Mouse (Mus musculus) adrenal gland, postnatal 14 days (tissue): ENCODE data around the gene Pygm. TPM values are rescaled to one million over a fixed set of nuclear protein-coding genes. Genes with fewer than 3 reads are reported as not detected.

Source experiments
- DNase-seq: peaks from one replicate; pipeline ENCODE4 v3.0.0; 2021; ENCODE audit warnings: mixed read lengths
- microRNA-seq, 2 experiments: library from miRNA; unstranded; fragments of <30 nt; microRNA quantifications; one replicate each; pipeline ENCODE4 v1.2.0; 2021
- total RNA-seq: library from RNA; stranded (reverse); gene quantifications from 2 replicates; pipeline ENCODE4 v1.2.3, GENCODE M21; 2021

Pygm gene
- total RNA-seq, 1 experiment from 2014 or later: 85.7 TPM

- DNase-seq: no peak
These were observed 61.7 kb downstream of the Pygm start for GRCm38 (mm10) chr19:6445761-6446423.

- DNase-seq: peak; percentile 66
These were observed 62.7 kb downstream of the Pygm start for GRCm38 (mm10) chr19:6446736-6447437.

Small RNAs within 50 kb of the gene (microRNA-seq; reads per million reads assigned to microRNA genes)
- 0.38 to 0.43 reads per million in 2 experiments for gene Mir6989

Other genes with a start within 250 kb of the Pygm start
- gene Batf2, start 243.4 kb upstream of the Pygm start, total RNA-seq: 0.52 and 1.5 TPM in 2 replicates
- 61.2 and 61.5 TPM in 2 replicates for gene Arl2, start 242.9 kb upstream of the Pygm start, total RNA-seq
- 1.0 and 1.2 TPM in 2 replicates for gene Majin, start 200.0 kb upstream of the Pygm start, total RNA-seq
- 19.6 and 20.2 TPM in 2 replicates for gene Gpha2, start 158.0 kb upstream of the Pygm start, total RNA-seq
- gene Ppp2r5b, start 148.5 kb upstream of the Pygm start, total RNA-seq: 64.8 and 67.0 TPM in 2 replicates
- 27.5 and 30.6 TPM in 2 replicates for gene Atg2a, start 142.7 kb upstream of the Pygm start, total RNA-seq
- 116 and 118 TPM in 2 replicates for gene Ehd1, start 107.7 kb upstream of the Pygm start, total RNA-seq
- gene Cdc42bpg, start 77.9 kb upstream of the Pygm start, total RNA-seq: 9.9 and 11.5 TPM in 2 replicates
- gene Men1, start 49.4 kb upstream of the Pygm start, total RNA-seq: 35.4 and 42.6 TPM in 2 replicates
- 39.6 and 70.3 TPM in 2 replicates for gene Map4k2, start 43.3 kb upstream of the Pygm start, total RNA-seq
- gene Sf1, start 20.7 kb upstream of the Pygm start, total RNA-seq: 210 and 223 TPM in 2 replicates
- 51.5 and 82.7 TPM in 2 replicates for gene Rasgrp2, start 14.9 kb downstream of the Pygm start, total RNA-seq
- 7.8 and 9.3 TPM in 2 replicates for gene Nrxn2, start 34.3 kb downstream of the Pygm start, total RNA-seq
- gene Slc22a12, start 158.6 kb downstream of the Pygm start, total RNA-seq: 0.64 TPM in 1 of 2 replicates, not detected in the other